Mouse (Mus musculus) spleen, adult 2 months (tissue): ENCODE results near the gene Scgb3a1.

ENCODE experiments used
- CTCF ChIP-seq: fragments of 200-500 bp; IDR thresholded peaks from 2 replicates; pipeline ENCODE4 v1.5.1; 2011; ENCODE audit warnings: mild to moderate bottlenecking, inconsistent platforms; ENCODE audit not compliant: insufficient read depth, insufficient read length, insufficient replicate concordance; ENCODE audit errors: extremely low read depth
- POLR2A ChIP-seq: fragments of 200-500 bp; IDR thresholded peaks from 2 replicates; pipeline ENCODE4 v1.6.1; 2011; ENCODE audit warnings: low read depth, low read length, inconsistent platforms

- TF ChIP-seq POLR2A (no peak), CTCF (no peak)
Observed at GRCm38 (mm10) chr11:49621953-49622352, 41.5 kb upstream of the Scgb3a1 start.
